In genomic region chr7:140070042-140070711, GRCm38 (mm10) we compare ENCODE assay signal across 9 mouse cellular contexts. TPM values are rescaled to one million over a fixed set of nuclear protein-coding genes. Genes with fewer than 3 reads are reported as not detected.
DNase-seq lines count a peak whose midpoint lies in the region; ATAC-seq and TF ChIP-seq lines count a peak whose summit lies in the region.
"Had no signal": no experiment of that assay in that cellular context is flagged by ENCODE, and none has a peak within 500 bp of the region (broad histone marks: within the 10 kb centered on the region; RNA-seq: fewer than 3 reads in every experiment).

No protein-coding gene starts in this region.

- 35% methylated on average over 39 of the region's 39 CpGs for WGBS in embryonic facial prominence, embryonic 15.5 days
- 31% methylated on average over 39 of the region's 39 CpGs for WGBS in intestine, embryonic 16.5 days
- WGBS in midbrain, embryonic 15.5 days: 29% methylated on average over 39 of the region's 39 CpGs

- 0 out of 2 replicates have a peak, but pooled peaks cover 4% of the 10 kb centered on the region for H3K9me3 ChIP-seq in embryonic facial prominence, embryonic 15.5 days (replicated peaks)
- H3K9me3 ChIP-seq in intestine, embryonic 16.5 days (ENCODE audit: control insufficient read depth, low read length): no peaks in the 10 kb centered on the region
- H3K9me3 ChIP-seq in midbrain, embryonic 15.5 days: no peaks in the 10 kb centered on the region

- H3K4me3 ChIP-seq in gastrocnemius, adult 2 months: peak overlapping the region; percentile 60
- peak overlapping the region; percentile 33 for H3K4me3 ChIP-seq in embryonic facial prominence, embryonic 15.5 days (replicated peaks)
- H3K4me3 ChIP-seq in intestine, embryonic 16.5 days (ENCODE audit: low read length): peak overlapping the region; percentile 35
- H3K4me3 ChIP-seq in midbrain, embryonic 15.5 days: no peak overlapping the region

- ATAC-seq in embryonic facial prominence, embryonic 15.5 days (ENCODE audit: insufficient number of reproducible peaks, low FRiP score, low TSS enrichment, low read depth): no peak
- ATAC-seq in intestine, embryonic 16.5 days: 0 out of 2 replicates have a peak, but pooled peaks have one; percentile 28
- ATAC-seq in midbrain, embryonic 15.5 days (replicated peaks): no peak
- no peak for ATAC-seq in cerebellum, adult (ENCODE audit: insufficient number of reproducible peaks, low FRiP score, low TSS enrichment)

- H3K36me3 ChIP-seq in embryonic facial prominence, embryonic 15.5 days: no peaks in the 10 kb centered on the region
- H3K36me3 ChIP-seq in intestine, embryonic 16.5 days (ENCODE audit: control insufficient read depth, insufficient read depth, low read length): no peaks in the 10 kb centered on the region
- peaks cover 18% of the 10 kb centered on the region; the same call in 1 of the 2 replicates for H3K36me3 ChIP-seq in midbrain, embryonic 15.5 days (replicated peaks)

- no peak overlapping the region for H3K27ac ChIP-seq in gastrocnemius, adult 2 months
- no peak overlapping the region for H3K27ac ChIP-seq in embryonic facial prominence, embryonic 15.5 days (replicated peaks)
- no peak overlapping the region for H3K27ac ChIP-seq in intestine, embryonic 16.5 days (ENCODE audit: low read length)
- no peak overlapping the region for H3K27ac ChIP-seq in midbrain, embryonic 15.5 days

- H3K27me3 ChIP-seq in embryonic facial prominence, embryonic 15.5 days: peaks cover 38% of the 10 kb centered on the region
- no peaks in the 10 kb centered on the region for H3K27me3 ChIP-seq in intestine, embryonic 16.5 days (replicated peaks; ENCODE audit: control insufficient read depth, insufficient read depth, low read length)
- peaks cover 76% of the 10 kb centered on the region for H3K27me3 ChIP-seq in midbrain, embryonic 15.5 days (replicated peaks)

- intact Hi-C loops in gastrocnemius, adult 2 months (cut with DNase I): loop anchor here (10.0 kb wide), 1 partner anchor 765 kb away; the partner anchor contains the start of gene Urah
- intact Hi-C loops in gastrocnemius, postnatal 14 days (cut with DNase I; ENCODE audit: low total_unique reads): no loop called here

- DNase-seq in gastrocnemius, adult 2 months: peak; percentile 26
- DNase-seq in gastrocnemius, postnatal 14 days: no peak
- DNase-seq in cerebellum, postnatal 10 days: no peak
- no peak for DNase-seq in layer of hippocampus, postnatal 14 days (ENCODE audit: low spot score in 2 of 2)

- H3K9ac ChIP-seq in embryonic facial prominence, embryonic 15.5 days: no peak overlapping the region
- peak overlapping the region; percentile 54 for H3K9ac ChIP-seq in intestine, embryonic 16.5 days (ENCODE audit: low read depth, low read length)
- no peak overlapping the region for H3K9ac ChIP-seq in midbrain, embryonic 15.5 days

- peak overlapping the region; percentile 45 for H3K4me2 ChIP-seq in embryonic facial prominence, embryonic 15.5 days (replicated peaks)
- H3K4me2 ChIP-seq in intestine, embryonic 16.5 days (ENCODE audit: low read depth, low read length): peak overlapping the region; percentile 47
- peak overlapping the region; percentile 11; the same call in 1 of the 2 replicates for H3K4me2 ChIP-seq in midbrain, embryonic 15.5 days

- H3K4me1 ChIP-seq in embryonic facial prominence, embryonic 15.5 days: 0 out of 2 replicates have a peak, but pooled peaks cover 5% of the 10 kb centered on the region
- no peaks in the 10 kb centered on the region; the same call in 1 of the 2 replicates for H3K4me1 ChIP-seq in intestine, embryonic 16.5 days (ENCODE audit: control insufficient read depth, insufficient read depth, low read length)
- H3K4me1 ChIP-seq in midbrain, embryonic 15.5 days: no peaks in the 10 kb centered on the region

- no peak for TF ChIP-seq CTCF in gastrocnemius, adult 2 months (IDR thresholded peaks at IDR 0.05)

RNA-seq across cellular contexts. Expression of gene Caly, which starts 12.2 kb away (rescaled TPM):
- under 1 TPM in 1 of 2 experiments, not detected in 1; 0.20 TPM for total RNA-seq in gastrocnemius, adult 2 months (2021)
- total RNA-seq in gastrocnemius, postnatal 14 days (2021): under 1 TPM; 0.31 to 0.53 TPM
- polyA plus RNA-seq in embryonic facial prominence, embryonic 15.5 days (2015; fragmentation: Nextera tagmentation; extraction: Ambion mirVana): 3.4 and 3.7 TPM in 2 replicates
- polyA plus RNA-seq in intestine, embryonic 16.5 days (2015; fragmentation: Nextera tagmentation; extraction: Ambion mirVana): 3.0 and 3.1 TPM in 2 replicates
- 277 and 280 TPM in 2 replicates for polyA plus RNA-seq in midbrain, embryonic 15.5 days (2015; fragmentation: Nextera tagmentation; extraction: Ambion mirVana)
- total RNA-seq in layer of hippocampus, postnatal 14 days (2021): 100 to 1,000 TPM; 203 to 219 TPM
- polyA plus RNA-seq: spleen, adult 2 months had no signal

RNA-seq across cellular contexts. Expression of gene Msx3, which starts 21.3 kb away (rescaled TPM):
- not detected for total RNA-seq in gastrocnemius, adult 2 months (2021)
- total RNA-seq in gastrocnemius, postnatal 14 days (2021): not detected
- polyA plus RNA-seq in embryonic facial prominence, embryonic 15.5 days (2015; fragmentation: Nextera tagmentation; extraction: Ambion mirVana): not detected in 2 replicates
- not detected in 2 replicates for polyA plus RNA-seq in intestine, embryonic 16.5 days (2015; fragmentation: Nextera tagmentation; extraction: Ambion mirVana)
- 1.2 TPM in 2 replicates for polyA plus RNA-seq in midbrain, embryonic 15.5 days (2015; fragmentation: Nextera tagmentation; extraction: Ambion mirVana)
- total RNA-seq in layer of hippocampus, postnatal 14 days (2021): under 1 TPM; 0.37 to 0.64 TPM
- polyA plus RNA-seq: spleen, adult 2 months had no signal

RNA-seq across cellular contexts. Expression of gene Prap1, which starts 23.0 kb away (rescaled TPM):
- total RNA-seq in gastrocnemius, adult 2 months (2021): not detected
- total RNA-seq in gastrocnemius, postnatal 14 days (2021): not detected
- 0.28 TPM in 1 of 2 replicates, not detected in the other for polyA plus RNA-seq in embryonic facial prominence, embryonic 15.5 days (2015; fragmentation: Nextera tagmentation; extraction: Ambion mirVana)
- 902 and 1,035 TPM in 2 replicates for polyA plus RNA-seq in intestine, embryonic 16.5 days (2015; fragmentation: Nextera tagmentation; extraction: Ambion mirVana)
- not detected in 2 replicates for polyA plus RNA-seq in midbrain, embryonic 15.5 days (2015; fragmentation: Nextera tagmentation; extraction: Ambion mirVana)
- total RNA-seq in layer of hippocampus, postnatal 14 days (2021): not detected
- polyA plus RNA-seq: spleen, adult 2 months had no signal

RNA-seq across cellular contexts. Expression of gene Fuom, which starts 32.1 kb away (rescaled TPM):
- 10 to 100 TPM; 35.2 to 52.0 TPM for total RNA-seq in gastrocnemius, adult 2 months (2021)
- total RNA-seq in gastrocnemius, postnatal 14 days (2021): 10 to 100 TPM; 33.6 to 43.7 TPM
- polyA plus RNA-seq in embryonic facial prominence, embryonic 15.5 days (2015; fragmentation: Nextera tagmentation; extraction: Ambion mirVana): 26.9 and 29.0 TPM in 2 replicates
- polyA plus RNA-seq in intestine, embryonic 16.5 days (2015; fragmentation: Nextera tagmentation; extraction: Ambion mirVana): 68.2 and 70.7 TPM in 2 replicates
- polyA plus RNA-seq in midbrain, embryonic 15.5 days (2015; fragmentation: Nextera tagmentation; extraction: Ambion mirVana): 33.7 and 34.1 TPM in 2 replicates
- 10 to 100 TPM; 37.6 to 37.8 TPM for total RNA-seq in layer of hippocampus, postnatal 14 days (2021)

RNA-seq across cellular contexts. Expression of gene Tubgcp2, which starts 33.7 kb away (rescaled TPM):
- 10 to 100 TPM; 19.7 to 23.5 TPM for total RNA-seq in gastrocnemius, adult 2 months (2021)
- total RNA-seq in gastrocnemius, postnatal 14 days (2021): 10 to 100 TPM; 16.3 to 18.1 TPM
- polyA plus RNA-seq in embryonic facial prominence, embryonic 15.5 days (2015; fragmentation: Nextera tagmentation; extraction: Ambion mirVana): 49.7 and 55.3 TPM in 2 replicates
- 34.3 and 35.3 TPM in 2 replicates for polyA plus RNA-seq in intestine, embryonic 16.5 days (2015; fragmentation: Nextera tagmentation; extraction: Ambion mirVana)
- polyA plus RNA-seq in midbrain, embryonic 15.5 days (2015; fragmentation: Nextera tagmentation; extraction: Ambion mirVana): 61.3 and 62.6 TPM in 2 replicates
- 10 to 100 TPM; 34.9 to 39.3 TPM for total RNA-seq in layer of hippocampus, postnatal 14 days (2021)

Comparison
In these comparisons a context has a peak if more than half of its experiments do, and no peak if none do; other contexts are left out.
1. RNA of gene Caly, which starts 12.2 kb away (total RNA-seq): 203 to 219 TPM in layer of hippocampus, postnatal 14 days; 0.31 to 0.53 TPM in gastrocnemius, postnatal 14 days and 0.20 TPM in gastrocnemius, adult 2 months; every median in the first group is over 100 times any median in the second.
2. Peak in every context shown above with its lines, with median percentiles within 50 percentile points of each other: H3K4me2 ChIP-seq.